Mouse (Mus musculus): ENCODE measurements at regions not wholly inside any gene's neighbourhood (a gene's known extent, or its start where the extent isn't known, plus 50 kb on each side); places are given as distances from the start of the nearest gene placed in this dataset.

DNA sequence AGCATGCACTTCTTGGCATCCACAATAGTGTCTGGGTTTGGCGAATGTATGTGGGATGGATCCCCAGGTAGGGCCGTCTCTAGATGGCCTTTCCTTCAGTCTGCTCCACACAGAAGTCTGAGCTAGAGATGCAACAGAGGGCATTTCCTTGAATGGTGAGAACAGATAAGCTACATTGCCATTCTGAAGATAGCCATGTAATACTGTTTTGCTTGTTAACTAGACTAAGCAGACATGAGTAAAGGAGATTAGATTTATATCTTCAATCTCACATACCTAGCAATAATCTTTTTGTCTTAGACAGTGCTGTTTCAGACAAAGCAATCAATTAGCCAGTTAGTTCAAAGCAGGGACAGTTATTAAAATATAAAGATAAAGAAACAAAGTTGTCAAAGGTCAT, 100.9 kb upstream of the Pdgfd start (continued):
- 0 out of 2 replicates have a peak, but pooled peaks have one; percentile 34 for TF ChIP-seq ETS1 (IDR thresholded peaks at IDR 0.05; ENCODE audit: low read depth, low read length)
- no peak for TF ChIP-seq USF2 (IDR thresholded peaks at IDR 0.05; ENCODE audit: borderline replicate concordance in 1 of 2, insufficient read depth in 1 of 2, low read depth in 1 of 2, low read length in 2 of 2)
- no peak for TF ChIP-seq MAZ (IDR thresholded peaks at IDR 0.05; ENCODE audit: low read depth, low read length)
- no peak for TF ChIP-seq MAX (IDR thresholded peaks at IDR 0.05; ENCODE audit: low read length)
- TF ChIP-seq NRF1 (IDR thresholded peaks at IDR 0.05; ENCODE audit: insufficient read depth, low read depth, low read length, poor library complexity, severe bottlenecking): no peak
- TF ChIP-seq JUND (IDR thresholded peaks at IDR 0.05; ENCODE audit: low read depth, low read length): no peak
- no peak for TF ChIP-seq CHD1 (IDR thresholded peaks at IDR 0.05; ENCODE audit: low read depth, low read length)
- TF ChIP-seq GABPA (IDR thresholded peaks at IDR 0.05; ENCODE audit: low read depth, low read length): no peak
- peak; percentile 82 for TF ChIP-seq TCF12 (IDR thresholded peaks at IDR 0.05; ENCODE audit: low read depth, low read length)

DNA sequence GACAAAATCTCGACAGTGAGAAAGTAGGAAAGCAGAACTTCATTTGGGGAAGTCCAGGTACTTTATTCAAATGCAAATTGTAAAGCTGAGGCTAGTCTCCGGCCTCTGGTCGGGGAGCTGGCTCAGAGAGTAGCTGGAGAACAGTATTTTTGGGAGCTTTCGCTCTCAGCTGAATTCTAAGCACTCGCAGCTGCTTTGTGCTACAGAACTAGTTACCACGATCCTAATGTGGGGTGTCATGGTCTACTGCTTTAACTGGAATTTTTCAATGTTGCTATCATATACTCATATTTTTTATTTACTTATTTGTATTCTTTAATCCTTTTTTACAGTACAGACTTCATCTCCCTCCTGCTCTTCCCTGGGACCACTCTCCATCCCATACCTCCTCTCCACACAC, 87.1 kb upstream of the Pdgfd start:
- Histone ChIP-seq H3K9me3 (replicated peaks; ENCODE audit: insufficient read depth, low read length) (no peaks in the 10 kb centered on the region), H3K9ac (ENCODE audit: control insufficient read depth, low read depth, low read length, poor library complexity, severe bottlenecking) (no peak overlapping the region), H3K27me3 (ENCODE audit: control insufficient read depth in 1 of 2, insufficient read depth in 2 of 2, low read length in 2 of 2) (no peaks in the 10 kb centered on the region), H3K4me1 (ENCODE audit: control insufficient read depth in 1 of 2, insufficient read depth in 2 of 2, low read length in 2 of 2) (peaks cover 0 to 6% of the 10 kb centered on the region in 2 experiments; a peak in 2 of 4 replicates), H3K27ac (ENCODE audit: control insufficient read depth, low read depth, low read length) (no peak overlapping the region), H3K79me2 (ENCODE audit: control insufficient read depth, insufficient read depth, low read length, poor library complexity) (no peaks in the 10 kb centered on the region), H3K4me3 (ENCODE audit: control insufficient read depth in 1 of 2, insufficient read depth in 1 of 2, low read depth in 2 of 2, low read length in 2 of 2) (no peak overlapping the region), H3K36me3 (ENCODE audit: control insufficient read depth in 1 of 2, insufficient read depth in 2 of 2, low read length in 2 of 2) (0 out of 4 replicates have a peak, but pooled peaks cover 0 to 2% of the 10 kb centered on the region in 2 experiments)
- TF ChIP-seq CHD1 (IDR thresholded peaks at IDR 0.05; ENCODE audit: low read depth, low read length) (no peak), ZMIZ1 (IDR thresholded peaks at IDR 0.05; ENCODE audit: low read depth, low read length) (peak; percentile 67; the same call in 1 of the 2 replicates), TBP (IDR thresholded peaks at IDR 0.05; ENCODE audit: low read depth, low read length) (peak; percentile 65)
- DNase-seq (ENCODE audit: low read depth, low spot score): no peak

DNA sequence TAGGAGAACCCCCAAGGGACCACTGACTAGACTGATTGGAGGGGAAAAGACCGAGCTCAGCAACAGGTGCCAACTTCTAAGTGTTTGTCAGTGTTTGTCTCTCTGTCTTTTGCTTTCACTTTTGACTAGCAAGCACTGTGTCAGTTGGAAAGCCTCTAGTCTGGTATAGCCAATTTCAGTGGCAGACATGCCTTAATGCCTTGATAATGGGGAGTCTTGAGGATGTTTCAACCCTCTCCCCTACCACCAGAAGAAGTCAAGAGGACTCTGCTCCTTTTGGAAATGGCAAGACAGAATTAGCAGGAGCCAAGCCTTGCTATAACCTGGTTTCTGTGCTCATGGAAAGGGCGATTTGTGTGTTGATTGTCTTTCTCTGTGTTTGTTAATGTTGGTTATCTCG, 78.5 kb upstream of the Pdgfd start:
- H3K4me3 ChIP-seq (ENCODE audit: control insufficient read depth in 1 of 2, insufficient read depth in 1 of 2, low read depth in 2 of 2, low read length in 2 of 2): peak overlapping the region; percentile 44 to 83
- H3K27me3 ChIP-seq (ENCODE audit: control insufficient read depth in 1 of 2, insufficient read depth in 2 of 2, low read length in 2 of 2): no peaks in the 10 kb centered on the region
- H3K79me2 ChIP-seq (ENCODE audit: control insufficient read depth, insufficient read depth, low read length, poor library complexity): no peaks in the 10 kb centered on the region
- H3K27ac ChIP-seq (ENCODE audit: control insufficient read depth, low read depth, low read length): peak overlapping the region; percentile 78
- no peaks in the 10 kb centered on the region for H3K9me3 ChIP-seq (replicated peaks; ENCODE audit: insufficient read depth, low read length)
- DNase-seq (ENCODE audit: low read depth, low spot score): peak; percentile 73
- peaks cover 0 to 16% of the 10 kb centered on the region in 2 experiments; a peak in 2 of 4 replicates for H3K36me3 ChIP-seq (ENCODE audit: control insufficient read depth in 1 of 2, insufficient read depth in 2 of 2, low read length in 2 of 2)
- TF ChIP-seq ETS1 (IDR thresholded peaks at IDR 0.05; ENCODE audit: low read depth, low read length) (peak; percentile 51), TCF12 (IDR thresholded peaks at IDR 0.05; ENCODE audit: low read depth, low read length) (peak; percentile 23; the same call in 1 of the 2 replicates), MAX (IDR thresholded peaks at IDR 0.05; ENCODE audit: low read length) (0 out of 2 replicates have a peak, but pooled peaks have one; percentile 29), ZNF384 (IDR thresholded peaks at IDR 0.05; ENCODE audit: low read depth, low read length) (no peak), NELFE (IDR thresholded peaks at IDR 0.05; ENCODE audit: low read depth, low read length) (peak; percentile 30; the same call in 1 of the 2 replicates), MXI1 (IDR thresholded peaks at IDR 0.05; ENCODE audit: low read depth, low read length) (peak; percentile 49; the same call in 1 of the 2 replicates), ZKSCAN1 (IDR thresholded peaks at IDR 0.05; ENCODE audit: low read depth, low read length) (0 out of 2 replicates have a peak, but pooled peaks have one; percentile 24), EP300 (IDR thresholded peaks at IDR 0.05; ENCODE audit: low read depth in 1 of 2, low read length in 2 of 2) (peak in 1 of 2 experiments; percentile 28), SIN3A (IDR thresholded peaks at IDR 0.05; ENCODE audit: low read length) (peak; percentile 41; the same call in 1 of the 2 replicates), MYC (IDR thresholded peaks at IDR 0.05; ENCODE audit: low read depth, low read length) (0 out of 2 replicates have a peak, but pooled peaks have one; percentile 35), CHD2 (IDR thresholded peaks at IDR 0.05; ENCODE audit: low read length) (no peak), JUND (IDR thresholded peaks at IDR 0.05; ENCODE audit: low read depth, low read length) (no peak)
- H3K4me1 ChIP-seq (ENCODE audit: control insufficient read depth in 1 of 2, insufficient read depth in 2 of 2, low read length in 2 of 2): peaks cover 11 to 13% of the 10 kb centered on the region in 2 experiments
- peak overlapping the region; percentile 45 for H3K9ac ChIP-seq (ENCODE audit: control insufficient read depth, low read depth, low read length, poor library complexity, severe bottlenecking)
